Mouse (Mus musculus) left cerebral cortex, postnatal 36 days (tissue): Measurements from ENCODE around the gene Trp53. TPM values are rescaled to one million over a fixed set of nuclear protein-coding genes. Genes with fewer than 3 reads are reported as not detected.

Source experiments
- DNase-seq, 2 experiments: peaks; one replicate each; pipeline ENCODE4 v3.0.0; 2021 to 2022; ENCODE audit warnings: low spot score in 2 of 2, mixed read lengths in 1 of 2
- intact Hi-C: fragments of 180-260 bp; cut with DNase I; formaldehyde crosslinking; loops from one replicate; pipeline ENCODE4 v1.15.1; 2025
- total RNA-seq, 2 experiments: library from RNA; stranded (reverse); gene quantifications; 2 replicates each; pipeline ENCODE4 v1.2.3; 2021

Gene Trp53
- total RNA-seq, 2 experiments from 2014 or later, result 21.7 to 22.6 TPM

GRCm38 (mm10) chr11:69559851-69560765 lies 20.1 kb upstream of the Trp53 start, which contains the start of gene Efnb3:
Efnb3 (minus strand) TSS chr11:69560205.
- intact Hi-C loops, result no loop called here
- DNase-seq, result no peak

DNA sequence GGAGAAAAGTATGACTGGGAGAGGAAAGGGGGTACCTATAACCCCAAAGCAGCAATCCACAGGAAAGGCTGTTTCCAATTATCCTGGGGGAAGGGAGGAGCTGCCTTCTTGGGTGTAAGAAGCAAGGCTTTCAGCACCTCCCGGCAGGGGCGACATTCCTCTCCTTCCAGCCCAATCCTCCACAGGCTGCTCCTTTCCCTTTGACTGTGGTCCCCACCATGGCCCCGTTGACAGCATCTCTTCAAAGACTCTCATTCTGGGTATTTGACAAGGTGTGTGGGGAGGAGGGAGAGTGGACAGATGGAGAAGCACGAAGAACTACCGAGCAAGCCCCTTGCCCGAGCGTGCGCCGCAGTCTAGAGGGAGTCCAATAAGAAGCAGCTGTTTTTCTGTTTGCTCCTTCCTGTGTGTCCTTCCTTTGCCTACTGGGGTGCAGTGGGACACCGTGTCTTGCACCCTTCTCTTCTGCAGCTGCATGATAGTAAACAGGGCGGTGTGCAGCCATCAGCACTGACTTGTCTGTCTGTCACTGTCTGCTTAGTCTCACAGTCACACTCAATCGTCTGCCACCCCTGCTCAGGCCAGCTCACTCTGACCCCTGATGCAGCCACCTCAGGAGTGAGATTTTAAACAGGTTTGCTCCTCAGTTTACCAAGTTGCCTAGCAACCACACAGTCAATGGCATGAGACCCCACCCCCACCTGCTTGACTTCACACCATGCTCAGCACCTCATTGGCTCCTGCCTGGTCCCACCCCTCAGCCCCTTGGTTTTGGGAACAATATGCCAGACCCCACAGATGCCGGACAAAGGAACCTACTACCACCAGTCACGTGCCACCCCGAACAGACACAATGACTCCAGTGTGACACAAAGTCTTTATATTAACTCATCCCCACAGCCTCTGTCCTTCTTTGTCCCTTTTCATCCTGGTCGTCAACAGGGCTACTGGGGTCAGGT lies 19.0 kb upstream of the Trp53 start:
- no peak for DNase-seq
- intact Hi-C loops, result no loop called here

DNA sequence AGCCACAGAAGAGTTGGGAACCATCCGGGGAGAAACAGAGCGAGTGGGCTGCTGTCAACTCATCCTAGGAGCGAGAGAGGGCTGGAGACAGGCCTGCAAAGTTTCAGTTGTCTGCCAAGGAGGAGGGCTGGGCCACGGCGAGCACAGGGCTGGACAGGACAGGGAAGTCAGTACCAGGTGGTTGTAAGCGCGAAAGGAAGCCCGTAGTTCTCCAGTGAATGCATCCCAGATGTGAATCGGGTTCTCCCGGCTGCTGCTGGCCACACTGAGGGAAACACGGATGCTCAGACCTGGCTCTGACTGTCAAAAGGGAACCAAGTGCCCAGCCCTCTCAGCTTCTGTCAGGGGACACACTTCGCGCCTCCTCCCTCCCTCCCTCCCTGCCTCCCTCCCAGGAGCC lies 16.8 kb upstream of the Trp53 start:
- no peak for DNase-seq
- intact Hi-C loops, result no loop called here

- intact Hi-C loops, result no loop called here
- DNase-seq, result no peak
Measured at GRCm38 (mm10) chr11:69564391-69564790, 15.8 kb upstream of the Trp53 start.

- no peak for DNase-seq
- intact Hi-C loops, result no loop called here
Measured at GRCm38 (mm10) chr11:69565131-69565530, 15.0 kb upstream of the Trp53 start.

DNA sequence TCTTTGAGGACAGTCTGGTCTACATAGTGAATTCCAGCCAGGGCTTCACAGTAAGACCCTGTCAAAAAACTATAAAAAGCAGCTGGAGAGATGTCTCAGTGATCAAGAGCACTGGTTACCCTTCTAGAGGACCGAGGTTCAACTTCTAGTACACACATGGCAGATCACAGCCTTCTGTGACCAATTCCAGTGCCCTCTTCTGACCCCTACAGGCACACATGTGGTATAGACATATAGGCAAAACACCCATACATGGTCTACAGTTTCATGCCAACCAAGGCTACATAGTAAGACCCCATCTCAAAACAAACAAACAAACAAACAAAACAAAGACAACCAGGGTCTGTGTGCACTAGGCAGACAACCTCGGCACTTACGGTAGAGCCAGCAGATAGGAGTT lies 4.9 kb upstream of the Trp53 start:
- intact Hi-C loops, result loop anchor here (5.0 kb wide), 1 partner anchor 178 kb away; the partner anchor contains the start of genes Cyb5d1, Naa38 and Tmem88
- DNase-seq, result no peak

DNA sequence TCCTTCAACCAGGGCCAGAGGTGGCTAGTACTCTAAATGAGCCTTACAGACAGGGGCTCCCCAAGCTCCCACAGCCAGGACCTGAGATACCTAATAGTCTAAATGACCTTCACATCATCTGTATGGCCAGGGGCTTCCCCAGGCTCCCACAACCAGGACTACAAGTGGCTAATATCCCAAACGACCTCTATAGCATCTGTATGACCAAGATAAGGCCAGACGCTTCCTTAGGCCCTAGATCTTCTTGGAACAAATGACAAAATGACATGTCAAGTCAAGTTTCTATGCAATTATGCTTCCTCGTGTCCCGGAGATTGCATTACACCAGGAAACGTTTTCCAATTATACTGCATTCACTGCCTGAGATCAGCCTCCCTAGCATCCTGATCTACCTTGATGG lies 3.9 kb upstream of the Trp53 start:
- intact Hi-C loops, result loop anchor here (5.0 kb wide), 1 partner anchor 179 kb away; the partner anchor contains the start of genes Cyb5d1, Naa38 and Tmem88
- no peak for DNase-seq

DNA sequence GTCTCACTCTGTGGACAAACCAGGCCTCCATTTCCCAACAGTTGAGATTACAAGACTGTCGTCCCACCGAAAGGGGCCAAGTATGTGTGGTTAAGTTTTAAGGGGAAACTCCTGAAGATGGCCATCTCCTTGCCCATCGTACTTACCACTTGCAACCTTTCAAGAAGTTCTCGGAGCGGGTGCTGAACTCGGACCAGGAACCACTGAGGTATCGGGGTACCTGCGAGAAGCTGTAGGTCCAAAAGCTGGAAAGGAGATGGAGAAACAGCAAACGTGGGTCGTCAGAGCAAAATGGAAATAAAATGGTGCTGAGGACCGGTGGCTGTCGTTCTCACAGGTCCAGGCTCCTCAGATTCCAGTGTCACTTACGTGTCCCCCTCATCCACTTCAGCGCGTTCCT lies 1.9 kb upstream of the Trp53 start:
- intact Hi-C loops, result loop anchor here (5.0 kb wide), 1 partner anchor 181 kb away; the partner anchor contains the start of genes Cyb5d1, Naa38 and Tmem88
- no peak for DNase-seq

GRCm38 (mm10) chr11:69579128-69580017 lies 786 bp upstream of the Trp53 start:
- peak; percentile 96 to 98 for DNase-seq
- intact Hi-C loops, result loop anchor here (1.0 to 5.0 kb wide), 3 partner anchors 25 to 182 kb away; partner anchors contain the start of genes Atp1b2, Cyb5d1, Naa38 and Tmem88

DNA sequence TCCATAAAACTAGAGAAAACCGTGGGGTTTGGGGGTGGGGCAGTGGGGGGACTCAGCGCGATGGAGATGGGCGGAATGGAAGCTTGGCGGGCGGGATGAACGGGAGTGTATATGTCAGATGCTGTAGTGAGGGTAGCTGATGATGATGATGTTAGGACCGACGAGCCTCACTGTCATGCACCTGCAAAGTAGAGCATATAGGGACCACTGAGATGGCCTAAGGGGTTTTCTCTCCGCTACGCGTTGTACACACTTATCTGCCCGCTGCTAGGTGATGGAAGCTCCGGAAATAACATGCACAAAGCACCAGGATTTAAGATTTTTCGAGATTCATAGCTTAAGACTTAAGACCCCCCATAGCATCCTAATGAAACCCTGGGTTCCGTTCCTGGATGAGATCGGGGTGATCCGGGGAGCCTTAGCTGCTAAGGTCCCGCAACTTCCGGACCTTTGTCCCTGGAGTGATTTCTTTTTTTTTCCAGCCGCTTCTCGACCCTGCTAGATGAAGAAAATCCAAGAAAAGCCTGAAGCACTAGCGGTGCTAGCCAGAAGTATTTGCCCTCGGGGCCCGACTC lies 500 bp downstream of the Trp53 start:
- intact Hi-C loops, result loop anchor here (2.0 kb wide), 1 partner anchor 24 kb away; the partner anchor contains the start of gene Atp1b2
- DNase-seq, result no peak

- peak; percentile 91 for DNase-seq
- intact Hi-C loops, result loop anchor here (2.0 kb wide), 1 partner anchor 24 kb away; the partner anchor contains the start of gene Atp1b2
Measured at GRCm38 (mm10) chr11:69581147-69581688, 1.1 kb downstream of the Trp53 start.

DNA sequence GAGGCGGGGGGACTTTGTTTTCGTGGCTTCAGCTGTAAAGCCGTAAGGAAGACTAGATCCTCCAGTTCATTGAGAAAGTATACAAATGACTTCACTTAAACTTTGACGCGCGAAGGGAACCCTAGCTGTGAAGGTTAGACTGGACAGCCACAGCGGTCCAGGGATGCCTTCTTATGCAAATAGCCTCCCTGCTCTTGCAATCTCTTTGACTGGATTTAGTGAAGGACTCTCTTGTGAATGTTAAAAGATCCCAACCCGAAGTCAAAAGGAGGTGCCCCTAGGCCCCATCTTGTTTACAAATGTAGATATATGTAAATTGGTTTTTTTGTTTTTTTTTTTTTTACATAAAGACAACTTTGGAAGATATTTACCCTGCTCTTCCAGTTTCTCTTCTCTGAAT lies 1.7 kb downstream of the Trp53 start:
- DNase-seq, result no peak
- intact Hi-C loops, result loop anchor here (2.0 kb wide), 1 partner anchor 23 kb away; the partner anchor contains the start of gene Atp1b2

GRCm38 (mm10) chr11:69582230-69582805 lies 2.2 kb downstream of the Trp53 start:
- intact Hi-C loops, result no loop called here
- DNase-seq, result no peak

- DNase-seq, result no peak
- intact Hi-C loops, result no loop called here
Measured at GRCm38 (mm10) chr11:69584008-69584407, 3.8 kb downstream of the Trp53 start.

- DNase-seq, result no peak
- intact Hi-C loops, result no loop called here
Measured at GRCm38 (mm10) chr11:69584937-69585336, 4.8 kb downstream of the Trp53 start.

GRCm38 (mm10) chr11:69585718-69586325 lies 5.7 kb downstream of the Trp53 start:
- no peak for DNase-seq
- intact Hi-C loops, result no loop called here

DNA sequence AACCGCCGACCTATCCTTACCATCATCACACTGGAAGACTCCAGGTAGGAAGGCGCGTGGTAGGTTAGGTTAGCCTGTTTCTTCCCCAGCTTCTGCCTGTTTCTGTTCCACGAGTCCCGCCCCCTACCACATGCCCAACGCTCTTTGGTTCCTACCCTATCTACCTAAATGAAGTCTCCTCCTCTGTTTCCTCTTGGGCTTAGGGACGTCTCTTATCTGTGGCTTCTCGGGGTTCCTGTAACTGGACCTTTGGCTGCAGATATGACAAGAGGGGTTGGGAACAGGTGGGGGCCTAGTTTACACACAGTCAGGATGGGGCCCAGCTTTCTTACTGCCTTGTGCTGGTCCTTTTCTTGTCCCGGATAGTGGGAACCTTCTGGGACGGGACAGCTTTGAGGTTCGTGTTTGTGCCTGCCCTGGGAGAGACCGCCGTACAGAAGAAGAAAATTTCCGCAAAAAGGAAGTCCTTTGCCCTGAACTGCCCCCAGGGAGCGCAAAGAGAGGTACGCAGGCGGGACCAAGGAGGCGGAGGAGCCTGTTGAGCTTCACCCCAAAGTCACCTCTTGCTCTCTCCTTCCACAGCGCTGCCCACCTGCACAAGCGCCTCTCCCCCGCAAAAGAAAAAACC lies 9.2 kb downstream of the Trp53 start:
- intact Hi-C loops, result no loop called here
- no peak for DNase-seq
